Mouse (Mus musculus): ENCODE data around the gene Mrvi1. TPM values are rescaled to one million over a fixed set of nuclear protein-coding genes. Genes with fewer than 3 reads are reported as not detected.
A peak's percentile ranks its signal among the peaks of the same experiment; 100 is the strongest.

Mrvi1 gene
- polyA plus RNA-seq, 1 experiment from 2014 or later: 3.2 TPM

DNA sequence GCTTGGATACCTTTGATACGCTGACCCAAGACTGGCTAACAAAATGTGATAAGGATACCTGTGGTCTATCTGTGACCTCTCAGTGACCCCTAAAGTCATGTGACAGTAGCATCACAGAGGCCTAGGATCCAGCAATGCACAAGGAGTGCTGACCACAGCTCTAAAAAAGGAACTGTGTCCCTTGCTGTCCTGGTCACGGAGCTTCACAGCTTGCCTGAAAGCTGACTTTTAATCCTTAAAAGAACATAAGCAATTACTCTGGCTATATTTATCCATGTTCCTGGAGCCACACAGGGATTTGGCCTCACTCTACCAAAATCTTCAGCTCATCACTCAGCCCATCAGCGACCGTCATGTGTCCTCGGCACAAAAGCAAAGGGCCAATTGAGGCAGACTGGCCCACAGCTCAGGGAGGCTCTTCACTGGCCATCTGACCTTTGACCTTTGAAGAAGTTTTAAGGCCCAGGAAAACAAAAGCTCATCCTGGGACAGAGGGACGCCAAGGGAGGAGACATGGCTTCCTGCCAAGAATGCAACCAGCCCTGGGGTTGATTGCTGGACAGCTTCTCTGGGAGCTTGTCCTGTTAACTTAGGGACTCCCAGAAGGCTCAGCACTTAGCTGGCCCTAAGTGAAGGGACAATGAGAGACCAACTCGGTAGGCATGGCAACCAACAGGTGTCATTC is 3.5 kb upstream of the Mrvi1 start:
- Histone ChIP-seq H3K4me2 (ENCODE audit: low read depth, low read length) (no peak overlapping the region), H3K9ac (ENCODE audit: low read length) (no peak overlapping the region), H3K4me1 (ENCODE audit: control insufficient read depth, insufficient read depth, low read length) (peaks cover 40% of the 10 kb centered on the region), H3K4me3 (ENCODE audit: low read length) (no peak overlapping the region), H3K27ac (ENCODE audit: low read length) (no peak overlapping the region), H3K9me3 (replicated peaks; ENCODE audit: control insufficient read depth, low read length) (no peaks in the 10 kb centered on the region), H3K27me3 (ENCODE audit: control insufficient read depth, insufficient read depth, low read length) (no peaks in the 10 kb centered on the region), H3K36me3 (ENCODE audit: control insufficient read depth, insufficient read depth) (no peaks in the 10 kb centered on the region)
- no peak for ATAC-seq (replicated peaks; ENCODE audit: extremely low read depth, insufficient read depth, low FRiP score)
- 57% methylated on average over 7 of the region's 7 CpGs for WGBS

DNA sequence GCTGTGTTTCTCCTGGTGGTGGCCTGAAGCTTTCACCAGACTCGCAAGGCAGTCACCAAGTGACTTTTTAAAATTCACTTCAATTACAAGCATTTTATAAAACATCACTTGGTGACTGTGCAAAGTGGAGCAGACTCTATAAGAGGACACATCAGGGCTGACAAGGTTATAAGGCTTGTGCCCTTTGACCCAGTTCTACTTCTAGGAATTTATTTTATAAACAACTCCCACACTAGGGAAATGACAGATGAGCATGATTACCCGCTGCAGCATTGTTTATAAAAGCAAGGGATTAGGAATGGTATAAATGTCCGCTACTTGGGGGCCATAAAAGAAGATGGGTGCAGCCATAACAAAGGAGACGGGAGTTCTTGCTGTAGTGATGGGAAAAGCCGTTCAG is 1.4 kb upstream of the Mrvi1 start:
- WGBS: 71% methylated on average over 5 of the region's 5 CpGs
- peaks cover 28% of the 10 kb centered on the region for H3K4me1 ChIP-seq (ENCODE audit: control insufficient read depth, insufficient read depth, low read length)
- H3K9ac ChIP-seq (ENCODE audit: low read length): no peak overlapping the region
- no peak for ATAC-seq (replicated peaks; ENCODE audit: extremely low read depth, insufficient read depth, low FRiP score)
- H3K27me3 ChIP-seq (ENCODE audit: control insufficient read depth, insufficient read depth, low read length): no peaks in the 10 kb centered on the region
- no peak overlapping the region for H3K27ac ChIP-seq (ENCODE audit: low read length)
- no peak overlapping the region for H3K4me2 ChIP-seq (ENCODE audit: low read depth, low read length)
- H3K36me3 ChIP-seq (ENCODE audit: control insufficient read depth, insufficient read depth): no peaks in the 10 kb centered on the region
- H3K4me3 ChIP-seq (ENCODE audit: low read length): no peak overlapping the region
- no peaks in the 10 kb centered on the region for H3K9me3 ChIP-seq (replicated peaks; ENCODE audit: control insufficient read depth, low read length)

DNA sequence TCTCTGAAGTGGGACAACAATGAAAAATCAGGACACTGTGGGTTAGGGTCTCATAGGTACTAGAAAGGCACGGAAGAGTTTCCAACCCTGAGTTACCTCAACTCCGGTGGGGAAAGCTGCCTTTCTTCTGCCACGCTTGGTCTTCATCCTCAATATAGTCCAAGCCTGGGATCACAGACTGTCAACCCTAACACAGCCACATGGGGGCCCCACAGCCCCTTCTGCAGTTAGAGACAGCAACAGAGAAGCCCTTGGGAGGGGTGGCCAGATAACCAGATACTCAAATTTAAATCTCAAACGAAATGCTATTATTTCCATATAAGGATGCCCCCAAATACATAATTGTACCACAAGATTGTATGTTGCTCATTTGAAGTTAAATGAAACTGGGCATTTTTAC is 503 bp upstream of the Mrvi1 start:
- 45% methylated on average over 4 of the region's 4 CpGs for WGBS
- no peaks in the 10 kb centered on the region for H3K36me3 ChIP-seq (ENCODE audit: control insufficient read depth, insufficient read depth)
- no peak overlapping the region for H3K9ac ChIP-seq (ENCODE audit: low read length)
- H3K4me3 ChIP-seq (ENCODE audit: low read length): no peak overlapping the region
- no peaks in the 10 kb centered on the region for H3K27me3 ChIP-seq (ENCODE audit: control insufficient read depth, insufficient read depth, low read length)
- H3K4me2 ChIP-seq (ENCODE audit: low read depth, low read length): peak overlapping the region; percentile 49; the same call in 1 of the 2 replicates
- peaks cover 28% of the 10 kb centered on the region for H3K4me1 ChIP-seq (ENCODE audit: control insufficient read depth, insufficient read depth, low read length)
- ATAC-seq (replicated peaks; ENCODE audit: extremely low read depth, insufficient read depth, low FRiP score): no peak
- peak overlapping the region; percentile 83 for H3K27ac ChIP-seq (ENCODE audit: low read length)
- no peaks in the 10 kb centered on the region for H3K9me3 ChIP-seq (replicated peaks; ENCODE audit: control insufficient read depth, low read length)

DNA sequence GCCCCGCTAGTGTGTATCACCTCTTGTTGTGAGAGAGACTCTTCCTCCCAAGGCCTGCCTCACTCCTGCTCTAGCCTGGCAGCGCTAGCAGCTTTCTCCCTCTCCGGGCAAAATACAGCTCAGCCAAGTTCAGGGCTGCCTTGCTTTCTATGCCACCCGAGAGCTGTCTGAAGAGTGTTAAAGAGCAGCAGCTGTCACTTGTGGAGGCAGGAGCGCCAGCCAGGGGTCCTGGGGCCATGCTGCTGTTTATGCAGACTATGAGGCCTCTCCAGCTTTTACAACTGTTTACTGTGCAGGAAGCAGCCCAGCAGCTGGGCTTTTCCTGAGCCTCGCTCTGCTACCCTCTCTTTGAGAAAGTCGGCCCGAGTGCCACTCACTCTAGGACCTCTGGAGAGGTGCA is 1.2 kb downstream of the Mrvi1 start:
- no peaks in the 10 kb centered on the region for H3K27me3 ChIP-seq (ENCODE audit: control insufficient read depth, insufficient read depth, low read length)
- peak overlapping the region; percentile 28 for H3K4me3 ChIP-seq (ENCODE audit: low read length)
- no peaks in the 10 kb centered on the region for H3K9me3 ChIP-seq (replicated peaks; ENCODE audit: control insufficient read depth, low read length)
- H3K4me1 ChIP-seq (ENCODE audit: control insufficient read depth, insufficient read depth, low read length): peaks cover 29% of the 10 kb centered on the region
- peak; percentile 32; the same call in 1 of the 2 replicates for ATAC-seq (replicated peaks; ENCODE audit: extremely low read depth, insufficient read depth, low FRiP score)
- WGBS: 36% methylated on average over 8 of the region's 8 CpGs
- H3K4me2 ChIP-seq (ENCODE audit: low read depth, low read length): peak overlapping the region; percentile 49
- H3K9ac ChIP-seq (ENCODE audit: low read length): peak overlapping the region; percentile 41; the same call in 1 of the 2 replicates
- H3K36me3 ChIP-seq (ENCODE audit: control insufficient read depth, insufficient read depth): no peaks in the 10 kb centered on the region
- peak overlapping the region; percentile 83 for H3K27ac ChIP-seq (ENCODE audit: low read length)

DNA sequence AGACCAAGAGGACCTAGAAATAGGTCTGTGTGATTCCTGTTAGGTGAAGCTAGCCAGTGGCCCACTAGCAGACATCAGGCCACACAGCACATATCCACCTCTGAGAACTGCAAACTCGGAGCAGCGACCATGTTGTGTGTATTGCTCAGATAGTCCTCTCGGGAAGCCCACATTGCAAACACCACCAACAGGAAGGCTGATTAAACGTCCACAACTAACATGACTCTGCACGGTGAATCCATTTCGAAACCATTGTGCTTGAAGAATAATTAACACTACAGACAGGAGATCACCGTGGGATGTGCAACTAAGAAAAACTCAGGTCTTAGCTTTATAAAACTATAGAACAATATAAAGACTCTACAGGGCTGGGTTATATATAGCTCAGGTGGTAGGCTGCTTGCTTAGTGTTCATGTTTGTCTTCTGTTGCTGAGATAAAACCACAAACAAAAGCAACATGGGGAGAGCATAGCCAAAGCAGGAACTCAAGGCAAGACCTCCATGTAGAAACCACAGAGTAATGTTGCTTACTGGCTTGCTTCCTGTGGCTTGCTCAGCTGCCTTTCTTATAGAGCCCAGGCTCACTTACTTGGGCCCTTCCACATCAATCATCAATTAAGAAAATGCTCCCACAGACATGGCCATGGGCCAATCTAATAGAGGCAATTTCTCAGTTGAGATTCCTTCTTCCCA is 4.4 kb downstream of the Mrvi1 start:
- 81% methylated on average over 7 of the region's 7 CpGs for WGBS
- no peak overlapping the region for H3K9ac ChIP-seq (ENCODE audit: low read length)
- no peaks in the 10 kb centered on the region for H3K9me3 ChIP-seq (replicated peaks; ENCODE audit: control insufficient read depth, low read length)
- H3K4me2 ChIP-seq (ENCODE audit: low read depth, low read length): no peak overlapping the region
- peaks cover 23% of the 10 kb centered on the region for H3K4me1 ChIP-seq (ENCODE audit: control insufficient read depth, insufficient read depth, low read length)
- H3K27me3 ChIP-seq (ENCODE audit: control insufficient read depth, insufficient read depth, low read length): no peaks in the 10 kb centered on the region
- no peaks in the 10 kb centered on the region for H3K36me3 ChIP-seq (ENCODE audit: control insufficient read depth, insufficient read depth)
- no peak overlapping the region for H3K4me3 ChIP-seq (ENCODE audit: low read length)
- ATAC-seq (replicated peaks; ENCODE audit: extremely low read depth, insufficient read depth, low FRiP score): no peak
- no peak overlapping the region for H3K27ac ChIP-seq (ENCODE audit: low read length)

DNA sequence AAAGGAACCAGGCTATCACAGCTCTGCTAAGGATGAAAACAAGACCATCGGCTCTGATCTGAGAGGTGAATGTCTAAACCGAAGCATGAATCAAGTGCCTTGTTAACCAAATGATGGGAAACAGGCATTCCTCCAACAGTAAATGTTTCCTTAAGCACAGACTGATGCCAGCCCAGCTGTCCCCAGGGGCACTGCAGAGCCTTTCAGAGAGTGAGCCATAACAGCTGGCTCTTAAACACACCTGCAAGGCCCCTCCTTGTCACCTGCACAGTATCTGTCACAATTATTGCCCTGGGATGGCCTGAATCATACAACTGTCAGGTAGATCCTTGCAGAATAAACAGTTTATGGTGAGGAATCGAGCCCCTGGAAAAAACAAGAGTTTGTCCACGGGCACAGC is 8.8 kb downstream of the Mrvi1 start:
- 59% methylated on average over 4 of the region's 4 CpGs for WGBS
- no peak for ATAC-seq (replicated peaks; ENCODE audit: extremely low read depth, insufficient read depth, low FRiP score)
- H3K27me3 ChIP-seq (ENCODE audit: control insufficient read depth, insufficient read depth, low read length): no peaks in the 10 kb centered on the region

DNA sequence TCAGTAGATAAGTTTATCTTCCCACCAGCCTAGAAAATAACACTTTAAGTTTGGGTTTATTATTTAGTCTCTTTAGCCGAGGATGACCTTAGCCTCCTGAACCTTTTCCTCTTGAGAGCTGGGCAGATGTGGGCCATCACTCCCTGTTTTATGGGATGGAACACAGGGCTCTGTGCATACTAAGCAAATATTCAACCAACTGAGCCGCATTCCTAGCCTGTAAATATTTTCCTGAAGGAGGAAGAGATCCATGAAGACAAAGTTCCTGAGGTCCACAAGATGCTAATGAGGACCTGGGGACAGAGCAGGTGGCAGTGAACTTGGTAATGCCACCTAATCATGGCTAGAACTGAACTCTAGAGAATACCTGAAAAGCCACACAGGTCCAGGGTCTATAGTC is 9.5 kb downstream of the Mrvi1 start:
- H3K9me3 ChIP-seq (replicated peaks; ENCODE audit: control insufficient read depth, low read length): no peaks in the 10 kb centered on the region
- H3K27ac ChIP-seq (ENCODE audit: low read length): no peak overlapping the region
- H3K27me3 ChIP-seq (ENCODE audit: control insufficient read depth, insufficient read depth, low read length): no peaks in the 10 kb centered on the region
- H3K36me3 ChIP-seq (ENCODE audit: control insufficient read depth, insufficient read depth): no peaks in the 10 kb centered on the region
- H3K4me3 ChIP-seq (ENCODE audit: low read length): no peak overlapping the region
- no peak overlapping the region for H3K4me2 ChIP-seq (ENCODE audit: low read depth, low read length)
- ATAC-seq (replicated peaks; ENCODE audit: extremely low read depth, insufficient read depth, low FRiP score): no peak
- 73% methylated on average over 2 of the region's 2 CpGs for WGBS
- H3K4me1 ChIP-seq (ENCODE audit: control insufficient read depth, insufficient read depth, low read length): peaks cover 6% of the 10 kb centered on the region
- no peak overlapping the region for H3K9ac ChIP-seq (ENCODE audit: low read length)

More for the DNA sequence above, 8.8 kb downstream of the Mrvi1 start:
- no peak overlapping the region for H3K9ac ChIP-seq (ENCODE audit: low read length)
- no peak overlapping the region for H3K4me2 ChIP-seq (ENCODE audit: low read depth, low read length)
- no peaks in the 10 kb centered on the region for H3K9me3 ChIP-seq (replicated peaks; ENCODE audit: control insufficient read depth, low read length)
- no peak overlapping the region for H3K27ac ChIP-seq (ENCODE audit: low read length)
- no peak overlapping the region for H3K4me3 ChIP-seq (ENCODE audit: low read length)
- no peaks in the 10 kb centered on the region for H3K36me3 ChIP-seq (ENCODE audit: control insufficient read depth, insufficient read depth)
- H3K4me1 ChIP-seq (ENCODE audit: control insufficient read depth, insufficient read depth, low read length): peaks cover 6% of the 10 kb centered on the region

DNA sequence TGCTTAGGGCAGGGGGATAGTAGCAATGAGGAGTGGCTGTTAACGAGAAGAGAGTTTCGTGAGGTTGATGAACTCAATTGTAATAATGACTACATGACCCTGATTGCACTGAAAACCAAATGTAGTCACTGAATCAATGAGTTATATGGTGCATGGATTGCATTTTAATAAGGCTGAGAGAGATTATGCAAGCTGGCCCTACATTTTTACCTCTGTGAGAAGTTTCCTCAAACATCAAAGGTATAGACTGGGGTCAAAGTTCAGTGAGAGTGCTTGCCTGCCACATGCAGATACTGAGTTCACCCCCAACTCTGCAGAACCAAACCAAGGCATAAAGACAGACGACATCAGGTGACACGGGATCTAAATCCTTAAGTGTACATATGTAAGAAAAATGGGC is 14.9 kb downstream of the Mrvi1 start:
- Histone ChIP-seq H3K4me1 (ENCODE audit: control insufficient read depth, insufficient read depth, low read length) (peaks cover 4% of the 10 kb centered on the region), H3K27ac (ENCODE audit: low read length) (no peak overlapping the region), H3K4me2 (ENCODE audit: low read depth, low read length) (no peak overlapping the region), H3K4me3 (ENCODE audit: low read length) (no peak overlapping the region), H3K27me3 (ENCODE audit: control insufficient read depth, insufficient read depth, low read length) (no peaks in the 10 kb centered on the region), H3K9ac (ENCODE audit: low read length) (no peak overlapping the region), H3K36me3 (ENCODE audit: control insufficient read depth, insufficient read depth) (no peaks in the 10 kb centered on the region), H3K9me3 (replicated peaks; ENCODE audit: control insufficient read depth, low read length) (no peaks in the 10 kb centered on the region)
- WGBS: 91% methylated on average over 4 of the region's 4 CpGs
- ATAC-seq (replicated peaks; ENCODE audit: extremely low read depth, insufficient read depth, low FRiP score): no peak

DNA sequence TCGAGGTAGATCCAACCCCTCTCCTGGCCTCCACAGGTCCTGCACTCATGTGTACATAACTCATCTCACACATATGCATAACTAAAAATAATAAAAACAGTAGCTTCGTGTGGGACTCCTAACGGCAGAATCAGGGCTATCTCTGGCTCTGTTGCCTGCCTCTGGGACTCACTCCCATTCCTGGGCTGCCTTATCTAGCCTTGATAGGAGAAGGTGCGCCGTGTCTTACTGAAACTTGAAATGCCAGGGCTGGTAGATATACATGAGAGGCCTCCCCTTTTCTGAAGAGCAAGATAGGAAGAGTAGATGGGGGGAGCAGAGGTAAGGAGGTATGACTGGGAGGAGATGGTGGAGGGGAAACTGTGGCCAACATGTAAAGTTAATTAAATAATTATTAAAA is 15.4 kb downstream of the Mrvi1 start:
- no peaks in the 10 kb centered on the region for H3K27me3 ChIP-seq (ENCODE audit: control insufficient read depth, insufficient read depth, low read length)

More for the DNA sequence above, 15.4 kb downstream of the Mrvi1 start:
- Histone ChIP-seq H3K9me3 (replicated peaks; ENCODE audit: control insufficient read depth, low read length) (no peaks in the 10 kb centered on the region), H3K4me2 (ENCODE audit: low read depth, low read length) (no peak overlapping the region), H3K27ac (ENCODE audit: low read length) (no peak overlapping the region), H3K4me3 (ENCODE audit: low read length) (no peak overlapping the region), H3K9ac (ENCODE audit: low read length) (no peak overlapping the region), H3K36me3 (ENCODE audit: control insufficient read depth, insufficient read depth) (no peaks in the 10 kb centered on the region), H3K4me1 (ENCODE audit: control insufficient read depth, insufficient read depth, low read length) (peaks cover 4% of the 10 kb centered on the region)
- WGBS: 63% methylated on average over 5 of the region's 5 CpGs
- no peak for ATAC-seq (replicated peaks; ENCODE audit: extremely low read depth, insufficient read depth, low FRiP score)

All from heart, embryonic 16.5 days (tissue).